Mouse (Mus musculus) olfactory bulb, adult 2 months (tissue): Measurements from ENCODE around the gene Kirrel. TPM values are rescaled to one million over a fixed set of nuclear protein-coding genes. Genes with fewer than 3 reads are reported as not detected.

ENCODE experiments used
- H3K27ac ChIP-seq: fragments of 200-500 bp; 2 replicates; pipeline ENCODE4 v1.5.1; 2012; ENCODE audit warnings: low read depth, low read length; ENCODE audit not compliant: insufficient read depth
- H3K4me1 ChIP-seq: fragments of 200-500 bp; 2 replicates; pipeline ENCODE4 v1.6.1; 2012; ENCODE audit warnings: low read length; ENCODE audit not compliant: control insufficient read depth, insufficient read depth
- H3K4me3 ChIP-seq: fragments of 200-500 bp; 2 replicates; pipeline ENCODE4 v1.5.1; 2012; ENCODE audit warnings: mild to moderate bottlenecking, low read depth, low read length, moderate library complexity; ENCODE audit not compliant: insufficient read depth
- CTCF ChIP-seq: fragments of 200-500 bp; IDR thresholded peaks from 2 replicates; pipeline ENCODE4 v1.5.1; 2012; ENCODE audit warnings: low read depth, mild to moderate bottlenecking, low read length, moderate library complexity; ENCODE audit not compliant: insufficient read depth
- POLR2A ChIP-seq: fragments of 200-500 bp; IDR thresholded peaks from 2 replicates; pipeline ENCODE4 v1.6.1; 2012; ENCODE audit warnings: mild to moderate bottlenecking, low read depth, low read length, moderate library complexity; ENCODE audit not compliant: insufficient read depth
- WGBS: fragments of 180-500 bp; shearing (Covaris S2); methylation state at CpG from one replicate; pipeline ENCODE4 v1.1.7; 2018; 5-methylcytosine and 5-hydroxymethylcytosine counted together
- polyA plus RNA-seq: library from polyadenylated mRNA; stranded (reverse); fragments of >200 nt; gene quantifications from 2 replicates; pipeline ENCODE4 v1.2.4, GENCODE M21; 2012; ENCODE audit warnings: low replicate concordance; ENCODE audit not compliant: missing spikeins, insufficient read depth, insufficient read length

Gene Kirrel
- polyA plus RNA-seq, 1 experiment = not detected

DNA sequence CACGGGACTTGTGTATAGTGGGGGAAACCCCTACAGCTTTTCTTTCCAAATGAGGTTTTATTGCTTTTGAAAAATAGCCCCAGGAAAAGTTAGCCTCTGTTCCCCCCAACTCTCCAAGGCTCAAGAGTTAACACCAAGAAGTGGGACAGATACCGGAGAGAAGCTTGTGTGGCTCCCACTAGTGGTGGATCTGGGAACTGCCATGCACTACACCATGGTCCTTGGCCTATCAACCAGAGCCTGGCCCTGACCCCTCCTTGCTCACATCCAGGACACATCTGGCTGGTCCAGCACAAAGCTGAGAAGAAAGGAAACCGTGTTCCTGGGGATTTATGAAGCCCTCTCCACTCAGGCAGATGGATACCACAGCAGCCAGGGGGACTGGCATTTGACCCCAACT is 92.3 kb downstream of the Kirrel start:
- Histone ChIP-seq H3K4me1 (no peaks in the 10 kb centered on the region; the same call in 1 of the 2 replicates), H3K4me3 (no peak overlapping the region), H3K27ac (no peak overlapping the region)
- WGBS = 75% methylated on average over 3 of the region's 3 CpGs
- no peak for TF ChIP-seq POLR2A
- TF ChIP-seq CTCF = peak; percentile 55; the same call in 1 of the 2 replicates

DNA sequence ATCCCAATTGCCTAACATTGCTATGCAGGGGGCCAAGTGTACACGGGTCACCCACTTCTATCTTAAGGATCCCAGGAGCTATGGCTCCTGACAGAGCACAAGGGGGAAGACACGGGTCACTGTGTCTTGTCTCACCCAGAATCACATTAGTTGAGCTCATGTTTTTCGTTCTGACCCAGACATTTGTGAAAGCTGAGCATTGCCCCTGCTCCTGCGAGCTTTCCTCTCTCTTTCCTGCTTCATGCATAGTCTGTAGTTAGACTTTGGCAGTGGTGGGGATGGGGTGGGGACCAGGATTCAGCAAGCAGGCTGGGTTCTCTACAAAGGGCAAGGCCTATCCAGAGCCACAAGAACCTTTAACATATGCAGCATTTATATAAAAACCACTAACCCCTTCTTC is 94.8 kb downstream of the Kirrel start:
- Histone ChIP-seq H3K4me1 (no peaks in the 10 kb centered on the region), H3K4me3 (no peak overlapping the region), H3K27ac (no peak overlapping the region)
- 88% methylated on average over 4 of the region's 4 CpGs for WGBS
- TF ChIP-seq POLR2A (no peak), CTCF (no peak)

DNA sequence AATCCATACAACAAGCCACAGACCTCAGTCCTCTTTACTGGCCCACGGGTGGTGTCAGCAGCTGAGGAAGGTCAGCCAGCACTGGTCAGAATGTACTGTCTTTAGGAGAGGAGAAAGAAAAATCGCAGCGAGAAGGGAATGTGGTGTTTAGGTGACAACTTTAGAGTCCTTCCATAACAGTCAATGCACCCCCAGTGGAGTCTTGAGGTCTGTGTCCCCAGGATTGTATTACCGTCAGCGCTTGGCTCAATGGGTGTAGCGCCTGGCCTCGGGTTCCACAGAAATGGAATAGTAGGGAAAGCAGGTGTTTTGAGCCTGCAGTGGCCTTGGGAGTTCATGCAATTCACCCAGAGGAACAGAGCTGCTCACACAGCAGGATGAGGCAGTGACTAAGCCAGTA is 95.2 kb downstream of the Kirrel start:
- Histone ChIP-seq H3K4me3 (no peak overlapping the region), H3K4me1 (no peaks in the 10 kb centered on the region), H3K27ac (no peak overlapping the region)
- TF ChIP-seq POLR2A (no peak), CTCF (no peak)
- 89% methylated on average over 7 of the region's 7 CpGs for WGBS

DNA sequence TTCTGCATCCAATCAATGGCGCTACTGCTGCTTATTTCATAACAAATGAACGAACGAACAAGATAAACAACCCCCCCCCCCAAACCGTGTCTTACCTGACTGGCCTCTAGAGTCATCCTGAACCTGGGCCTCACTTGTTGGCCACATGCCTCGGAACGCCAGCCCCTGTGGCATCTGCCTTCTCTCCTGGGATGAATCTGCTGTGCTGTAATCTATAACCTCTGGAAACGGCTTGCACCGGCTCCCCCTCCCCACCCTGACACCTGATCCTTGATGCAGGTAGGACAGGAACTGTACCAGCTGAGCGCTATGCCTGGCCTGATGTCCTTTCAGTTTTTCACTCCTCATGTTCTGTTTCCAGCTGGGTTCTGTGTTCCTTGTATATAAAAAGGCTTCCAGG is 96.9 kb downstream of the Kirrel start:
- 84% methylated on average over 9 of the region's 9 CpGs for WGBS
- Histone ChIP-seq H3K4me3 (no peak overlapping the region), H3K27ac (no peak overlapping the region), H3K4me1 (no peaks in the 10 kb centered on the region)
- TF ChIP-seq POLR2A (no peak), CTCF (no peak)

DNA sequence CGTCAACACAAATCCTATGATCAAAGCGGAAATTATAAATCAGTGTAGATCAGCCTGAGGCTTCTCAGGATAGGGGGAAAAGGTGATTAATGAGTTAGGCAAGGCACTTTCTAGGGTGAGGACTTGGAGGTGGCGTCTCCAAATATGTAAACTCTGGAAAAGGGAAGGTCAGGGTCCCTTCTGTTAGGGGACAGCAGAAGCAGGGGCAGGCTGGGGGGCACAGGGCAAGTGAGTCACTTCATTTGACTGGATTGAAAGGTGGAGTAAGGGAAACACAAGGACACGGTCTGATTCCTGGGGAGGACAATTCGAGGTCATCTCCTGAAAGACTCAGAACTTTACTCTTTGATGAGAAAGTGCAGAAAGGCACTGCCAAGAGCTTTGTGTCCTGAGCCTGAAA is 97.6 kb downstream of the Kirrel start:
- WGBS = 89% methylated on average over 5 of the region's 5 CpGs
- Histone ChIP-seq H3K4me1 (no peaks in the 10 kb centered on the region), H3K4me3 (no peak overlapping the region), H3K27ac (no peak overlapping the region)
- TF ChIP-seq CTCF = no peak
- TF ChIP-seq POLR2A = no peak

DNA sequence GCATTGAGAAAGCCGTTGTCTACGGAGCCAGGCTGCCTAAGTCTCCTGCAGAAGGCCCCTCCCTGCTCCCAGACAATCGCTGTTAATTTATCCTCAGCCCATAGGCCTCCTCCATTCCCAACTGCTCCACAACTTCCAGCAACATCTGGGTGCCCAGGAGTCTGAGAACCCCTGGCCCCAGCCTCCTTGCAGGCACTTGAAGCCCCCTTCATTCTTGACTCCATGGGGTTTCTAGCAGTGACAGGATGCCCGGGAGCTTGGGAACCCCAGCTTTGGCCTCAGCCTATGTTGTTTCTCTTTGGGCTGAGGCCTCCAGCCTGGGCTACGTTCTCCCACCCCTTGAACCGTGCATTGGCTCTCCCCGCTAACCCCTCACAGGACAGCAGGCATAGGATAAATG is 98.4 kb downstream of the Kirrel start:
- no peaks in the 10 kb centered on the region for H3K4me1 ChIP-seq
- H3K4me3 ChIP-seq = no peak overlapping the region
- TF ChIP-seq CTCF = no peak
- no peak for TF ChIP-seq POLR2A
- H3K27ac ChIP-seq = no peak overlapping the region
- WGBS = 89% methylated on average over 7 of the region's 7 CpGs

DNA sequence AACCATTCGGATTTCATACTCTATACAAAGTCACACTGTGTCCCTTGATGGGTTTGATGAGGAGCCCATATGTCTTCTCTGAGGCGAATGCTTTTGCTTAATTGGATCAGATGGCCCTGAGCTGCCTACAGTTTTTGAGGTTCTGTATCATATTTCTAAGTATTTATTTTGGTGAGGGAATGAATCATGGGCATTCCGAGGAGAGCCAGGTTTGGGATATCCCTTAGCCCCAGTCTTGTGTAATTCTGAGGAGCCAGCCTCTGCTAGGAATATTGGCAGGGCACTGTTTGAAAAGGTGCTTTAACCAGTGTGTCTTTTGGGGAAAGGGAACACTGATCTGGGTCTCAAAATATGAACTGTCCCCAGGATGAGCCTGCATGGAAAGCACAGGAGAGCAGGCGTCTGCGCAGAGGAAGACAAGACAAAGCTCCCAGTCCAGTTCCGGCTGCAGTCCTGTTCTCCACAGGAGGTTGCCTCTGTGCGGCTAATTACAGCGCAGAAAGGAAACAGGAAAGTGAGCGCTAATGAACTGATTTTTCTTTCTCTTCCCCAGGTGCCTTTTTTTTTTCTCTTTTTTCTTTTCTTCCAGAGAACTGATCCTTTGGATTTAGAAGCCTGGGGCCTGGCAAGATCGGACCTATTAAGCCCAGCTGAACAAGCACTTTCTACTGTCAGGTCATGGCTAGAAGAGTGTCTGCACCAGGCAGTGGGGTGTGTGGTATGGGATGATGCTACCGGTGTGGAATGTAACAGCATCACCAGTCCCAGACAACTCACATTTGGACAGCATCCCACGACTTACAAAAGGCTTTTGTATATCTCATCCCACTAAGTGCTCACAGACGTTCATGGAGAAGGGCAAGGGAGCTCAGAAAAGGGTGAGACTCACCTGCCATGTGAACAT is 101.7 kb downstream of the Kirrel start:
- Histone ChIP-seq H3K27ac (no peak overlapping the region), H3K4me1 (no peaks in the 10 kb centered on the region), H3K4me3 (no peak overlapping the region)
- no peak for TF ChIP-seq CTCF
- no peak for TF ChIP-seq POLR2A
- 40% methylated on average over 13 of the region's 13 CpGs for WGBS

DNA sequence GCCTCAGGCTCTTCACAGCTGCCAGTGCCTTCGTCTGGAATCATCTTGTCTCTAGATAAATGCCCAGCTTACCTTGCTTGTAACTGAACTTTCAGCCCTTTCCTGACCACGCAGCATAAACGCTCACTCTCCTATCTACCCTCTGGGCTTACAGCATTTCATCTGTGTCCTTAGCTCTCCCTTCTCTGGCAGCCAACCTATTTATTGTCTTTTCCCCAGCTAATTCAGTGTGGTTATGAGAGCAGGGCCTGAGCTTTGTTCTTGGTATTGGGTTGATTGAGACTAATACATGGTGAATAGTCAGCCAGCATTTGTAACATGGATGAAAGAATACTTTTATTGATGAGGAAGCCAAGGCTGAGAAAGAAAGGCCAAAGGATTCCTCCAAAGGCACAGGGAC is 102.4 kb downstream of the Kirrel start:
- Histone ChIP-seq H3K27ac (no peak overlapping the region), H3K4me1 (no peaks in the 10 kb centered on the region), H3K4me3 (no peak overlapping the region)
- TF ChIP-seq CTCF = no peak
- no peak for TF ChIP-seq POLR2A
- WGBS = 76% methylated on average over 3 of the region's 3 CpGs

DNA sequence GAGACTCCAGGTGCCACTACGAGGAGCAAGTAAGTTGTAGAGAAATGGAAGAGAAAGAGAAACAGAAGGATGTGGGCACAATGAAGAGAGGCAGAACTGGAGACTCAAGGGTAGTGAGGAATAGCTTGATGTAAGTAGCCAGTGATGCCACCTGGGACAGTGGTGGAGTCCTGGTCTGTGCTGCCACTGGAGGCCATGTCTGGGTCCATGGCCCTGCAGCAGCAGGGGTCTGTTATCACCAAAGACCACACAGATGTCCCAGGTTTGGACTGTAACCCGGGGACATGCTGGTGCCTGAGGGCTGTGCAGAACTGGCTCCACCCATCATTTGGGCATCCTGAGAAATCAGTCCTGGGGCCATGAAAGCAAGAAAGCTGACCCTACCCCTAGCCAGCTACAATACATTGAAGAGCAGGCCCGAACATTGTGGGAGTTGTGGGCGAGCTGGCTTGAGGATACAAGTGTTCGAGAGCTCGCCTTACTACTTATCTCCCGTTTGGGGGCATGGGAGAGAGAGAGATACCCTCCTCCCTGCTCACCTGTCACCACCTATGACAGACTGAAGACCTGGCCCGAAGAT is 107.1 kb downstream of the Kirrel start:
- Histone ChIP-seq H3K27ac (no peak overlapping the region), H3K4me1 (no peaks in the 10 kb centered on the region), H3K4me3 (no peak overlapping the region)
- TF ChIP-seq POLR2A (no peak), CTCF (no peak)
- WGBS = 96% methylated on average over 8 of the region's 8 CpGs
